In genomic region chr11:95198196-95198595, GRCm38 (mm10) we compare ENCODE assay signal across 26 mouse cellular contexts. TPM values are rescaled to one million over a fixed set of nuclear protein-coding genes. Genes with fewer than 3 reads are reported as not detected.
DNase-seq lines count a peak whose midpoint lies in the region; ATAC-seq and TF ChIP-seq lines count a peak whose summit lies in the region.
"Had no signal": no experiment of that assay in that cellular context is flagged by ENCODE, and none has a peak within 500 bp of the region (broad histone marks: within the 10 kb centered on the region; RNA-seq: fewer than 3 reads in every experiment).

No protein-coding gene starts in this region.

- peaks cover 81% of the 10 kb centered on the region for H3K27me3 ChIP-seq in heart, embryonic 13.5 days (replicated peaks)
- peaks cover 33% of the 10 kb centered on the region for H3K27me3 ChIP-seq in lung, embryonic 14.5 days (ENCODE audit: insufficient read depth, low read length)
- H3K27me3 ChIP-seq in embryonic facial prominence, embryonic 13.5 days = peaks cover 19% of the 10 kb centered on the region
- H3K27me3 ChIP-seq in limb, embryonic 13.5 days = peaks cover 65% of the 10 kb centered on the region

- intact Hi-C loops in heart, postnatal 25 days (cut with DNase I) = no loop called here

- no peak overlapping the region for H3K4me3 ChIP-seq in heart, embryonic 13.5 days
- no peak overlapping the region for H3K4me3 ChIP-seq in lung, embryonic 14.5 days (ENCODE audit: low read depth, low read length)
- H3K4me3 ChIP-seq in lung, adult 2 months (replicated peaks; ENCODE audit: extremely low read depth, low read depth, low read length) = no peak overlapping the region
- no peak overlapping the region for H3K4me3 ChIP-seq in embryonic facial prominence, embryonic 13.5 days
- no peak overlapping the region for H3K4me3 ChIP-seq in limb, embryonic 13.5 days
- H3K4me3 ChIP-seq: embryonic facial prominence, embryonic 12.5 days; forebrain, embryonic 15.5 days; heart, embryonic 15.5 days; limb, embryonic 15.5 days; midbrain, embryonic 15.5 days; neural tube, embryonic 12.5 days had no signal

- no peak for ATAC-seq in heart, embryonic 13.5 days (ENCODE audit: extremely low read depth, insufficient number of reproducible peaks, low FRiP score, low TSS enrichment)
- no peak for ATAC-seq in lung, embryonic 14.5 days (ENCODE audit: insufficient read depth)
- ATAC-seq in embryonic facial prominence, embryonic 13.5 days (ENCODE audit: insufficient number of reproducible peaks, insufficient read depth, low FRiP score, low TSS enrichment, low read depth) = no peak
- no peak for ATAC-seq in limb, embryonic 13.5 days (ENCODE audit: low FRiP score, low read depth)
- ATAC-seq: forebrain, embryonic 15.5 days; midbrain, embryonic 15.5 days had no signal

- TF ChIP-seq POLR2A in lung, adult 2 months (IDR thresholded peaks at IDR 0.05; ENCODE audit: borderline replicate concordance, extremely low read depth, low read depth, low read length) = no peak

- no peak overlapping the region for H3K4me2 ChIP-seq in heart, embryonic 13.5 days
- H3K4me2 ChIP-seq in lung, embryonic 14.5 days = no peak overlapping the region
- H3K4me2 ChIP-seq in embryonic facial prominence, embryonic 13.5 days = no peak overlapping the region
- H3K4me2 ChIP-seq in limb, embryonic 13.5 days (replicated peaks) = no peak overlapping the region
- H3K4me2 ChIP-seq: embryonic facial prominence, embryonic 12.5 days; forebrain, embryonic 15.5 days; heart, embryonic 15.5 days; limb, embryonic 15.5 days; midbrain, embryonic 15.5 days; neural tube, embryonic 12.5 days had no signal

- peaks cover 18% of the 10 kb centered on the region for H3K4me1 ChIP-seq in heart, embryonic 13.5 days
- H3K4me1 ChIP-seq in lung, embryonic 14.5 days (ENCODE audit: insufficient read depth) = no peaks in the 10 kb centered on the region
- H3K4me1 ChIP-seq in lung, adult 2 months (ENCODE audit: control insufficient read depth, insufficient read depth, low read length) = no peaks in the 10 kb centered on the region
- H3K4me1 ChIP-seq in embryonic facial prominence, embryonic 13.5 days = peaks cover 44% of the 10 kb centered on the region
- peaks cover 27% of the 10 kb centered on the region for H3K4me1 ChIP-seq in limb, embryonic 13.5 days

- no peaks in the 10 kb centered on the region for H3K9me3 ChIP-seq in heart, embryonic 13.5 days
- no peaks in the 10 kb centered on the region for H3K9me3 ChIP-seq in lung, embryonic 14.5 days (ENCODE audit: low read depth, low read length)
- H3K9me3 ChIP-seq in embryonic facial prominence, embryonic 13.5 days = no peaks in the 10 kb centered on the region
- no peaks in the 10 kb centered on the region for H3K9me3 ChIP-seq in limb, embryonic 13.5 days
- H3K9me3 ChIP-seq: embryonic facial prominence, embryonic 12.5 days; forebrain, embryonic 15.5 days; heart, embryonic 15.5 days; limb, embryonic 15.5 days; midbrain, embryonic 15.5 days; neural tube, embryonic 12.5 days had no signal

- no peak for DNase-seq in heart, postnatal 25 days (ENCODE audit: low spot score)
- peak; percentile 53 for DNase-seq in lung, embryonic 14.5 days
- DNase-seq in lung, adult 2 months = no peak
- no peak for DNase-seq in spleen, postnatal 10 days (ENCODE audit: low spot score in 2 of 2)
- DNase-seq: adrenal gland, postnatal 36 days; cerebellum, adult 9-10 months; gastrocnemius, postnatal 14 days; layer of hippocampus, adult 9-11 months; lung, postnatal 4 days; retina, postnatal 1 day; thymus, adult 2 months had no signal

- H3K36me3 ChIP-seq in heart, embryonic 13.5 days = no peaks in the 10 kb centered on the region
- no peaks in the 10 kb centered on the region for H3K36me3 ChIP-seq in lung, embryonic 14.5 days (ENCODE audit: insufficient read depth)
- H3K36me3 ChIP-seq in embryonic facial prominence, embryonic 13.5 days = no peaks in the 10 kb centered on the region
- no peaks in the 10 kb centered on the region for H3K36me3 ChIP-seq in limb, embryonic 13.5 days
- H3K36me3 ChIP-seq: embryonic facial prominence, embryonic 12.5 days; forebrain, embryonic 15.5 days; heart, embryonic 15.5 days; limb, embryonic 15.5 days; midbrain, embryonic 15.5 days; neural tube, embryonic 12.5 days had no signal

- TF ChIP-seq CTCF in lung, embryonic 14.5 days (IDR thresholded peaks at IDR 0.05; ENCODE audit: low read depth) = no peak
- no peak for TF ChIP-seq CTCF in lung, adult 2 months (IDR thresholded peaks at IDR 0.05; ENCODE audit: insufficient read depth, low read length)

- no peak overlapping the region for H3K27ac ChIP-seq in heart, embryonic 13.5 days (replicated peaks)
- H3K27ac ChIP-seq in lung, embryonic 14.5 days (ENCODE audit: low read depth) = no peak overlapping the region
- H3K27ac ChIP-seq in embryonic facial prominence, embryonic 13.5 days = peak overlapping the region; percentile 39; the same call in 1 of the 2 replicates
- 0 out of 2 replicates have a peak overlapping the region, but pooled peaks have one; percentile 10 for H3K27ac ChIP-seq in limb, embryonic 13.5 days
- H3K27ac ChIP-seq: embryonic facial prominence, embryonic 12.5 days; forebrain, embryonic 15.5 days; heart, embryonic 15.5 days; limb, embryonic 15.5 days; liver, embryonic 14.5 days; midbrain, embryonic 15.5 days; neural tube, embryonic 12.5 days had no signal

- 0 out of 2 replicates have a peak overlapping the region, but pooled peaks have one; percentile 24 for H3K9ac ChIP-seq in heart, embryonic 13.5 days
- H3K9ac ChIP-seq in lung, embryonic 14.5 days = no peak overlapping the region
- peak overlapping the region; percentile 46; the same call in 1 of the 2 replicates for H3K9ac ChIP-seq in embryonic facial prominence, embryonic 13.5 days
- H3K9ac ChIP-seq in limb, embryonic 13.5 days = no peak overlapping the region
- H3K9ac ChIP-seq: embryonic facial prominence, embryonic 12.5 days; forebrain, embryonic 15.5 days; heart, embryonic 15.5 days; limb, embryonic 15.5 days; liver, embryonic 14.5 days; midbrain, embryonic 15.5 days; neural tube, embryonic 12.5 days had no signal

- 44% methylated on average over 13 of the region's 13 CpGs for WGBS in heart, embryonic 13.5 days
- 28% methylated on average over 13 of the region's 13 CpGs for WGBS in lung, embryonic 14.5 days
- WGBS in lung, adult 2 months = 60% methylated on average over 13 of the region's 13 CpGs
- 25% methylated on average over 13 of the region's 13 CpGs for WGBS in embryonic facial prominence, embryonic 13.5 days
- WGBS in limb, embryonic 13.5 days = 34% methylated on average over 13 of the region's 13 CpGs

RNA-seq across cellular contexts. Expression of gene Dlx4, which starts 52.1 kb away (rescaled TPM):
- polyA plus RNA-seq in heart, embryonic 13.5 days (2015; fragmentation: Nextera tagmentation; extraction: Ambion mirVana) = 0.06 and 0.08 TPM in 2 replicates
- total RNA-seq in heart, postnatal 25 days (2021) = under 1 TPM in 1 of 2 experiments, not detected in 1; 0.11 TPM
- 0.31 and 0.57 TPM in 2 replicates for polyA plus RNA-seq in lung, embryonic 14.5 days (2014; fragmentation: Nextera tagmentation; extraction: Ambion mirVana)
- polyA plus RNA-seq in lung, adult 2 months (2012; rRNA removed) = 0.20 and 0.50 TPM in 2 replicates
- 3.0 and 3.8 TPM in 2 replicates for polyA plus RNA-seq in embryonic facial prominence, embryonic 13.5 days (2015; fragmentation: Nextera tagmentation; extraction: Ambion mirVana)
- 2.2 and 2.7 TPM in 2 replicates for polyA plus RNA-seq in limb, embryonic 13.5 days (2015; fragmentation: Nextera tagmentation; extraction: Ambion mirVana)
- total RNA-seq: adrenal gland, adult 18-20 months; adrenal gland, postnatal 36 days; gastrocnemius, postnatal 14 days; left cerebral cortex, postnatal 25 days had no signal
- polyA plus RNA-seq: forebrain, embryonic 15.5 days; hindbrain, embryonic 11.5 days; kidney, embryonic 14.5 days; large intestine, adult 2 months; midbrain, embryonic 15.5 days had no signal

Comparison
In these comparisons a context has a peak if more than half of its experiments do, and no peak if none do; other contexts are left out.
1. H3K27ac ChIP-seq: peak in embryonic facial prominence, embryonic 13.5 days (single experiment) and limb, embryonic 13.5 days (single experiment); none in heart, embryonic 13.5 days (single experiment) and lung, embryonic 14.5 days (single experiment).
2. H3K9ac ChIP-seq: peak in heart, embryonic 13.5 days (single experiment) and embryonic facial prominence, embryonic 13.5 days (single experiment); none in lung, embryonic 14.5 days (single experiment) and limb, embryonic 13.5 days (single experiment).